Mouse (Mus musculus): Measurements from ENCODE around the gene Acer3. TPM values are rescaled to one million over a fixed set of nuclear protein-coding genes. Genes with fewer than 3 reads are reported as not detected.
"Not testable (repeated sequence)": the region's sequence is repeated elsewhere in the genome, so short reads cannot be mapped to it uniquely, and the experiment has no call there.

Gene Acer3
- polyA plus RNA-seq, 1 experiment from 2014 or later = 25.7 TPM

DNA sequence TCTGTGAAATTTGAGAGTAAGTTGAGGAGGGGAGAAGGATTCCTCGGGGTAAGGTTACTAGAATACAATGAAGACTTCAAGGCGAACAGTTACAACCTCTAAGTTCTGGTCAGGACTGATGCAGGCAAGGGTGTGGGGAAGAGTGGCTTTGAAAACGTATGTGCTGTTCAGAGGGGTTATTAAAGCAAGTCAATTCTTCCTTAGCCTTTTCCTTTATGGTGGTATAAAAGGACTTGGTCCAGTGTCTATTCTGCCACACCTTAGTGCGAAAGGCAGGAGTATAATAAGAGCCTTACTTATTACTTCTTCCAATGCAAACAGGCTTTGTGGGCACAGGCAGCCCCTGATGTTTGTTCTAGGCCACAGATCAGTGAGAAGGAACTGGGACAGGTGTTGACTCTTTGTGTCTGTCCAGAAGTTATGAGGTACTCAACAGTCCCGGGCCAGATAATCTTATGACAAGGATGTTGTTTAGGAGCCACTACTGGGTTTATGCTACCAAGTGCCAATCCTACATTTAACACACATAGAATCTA is 119.4 kb downstream of the Acer3 start:
- 78% methylated on average over 5 of the region's 5 CpGs for WGBS
- Histone ChIP-seq H3K27me3 (ENCODE audit: insufficient read depth, poor library complexity, severe bottlenecking) (peaks cover 5% of the 10 kb centered on the region), H3K4me1 (0 out of 2 replicates have a peak, but pooled peaks cover 2% of the 10 kb centered on the region), H3K27ac (no peak overlapping the region), H3K9me3 (no peaks in the 10 kb centered on the region), H3K36me3 (no peaks in the 10 kb centered on the region), H3K4me3 (no peak overlapping the region)
- DNase-seq (ENCODE audit: low spot score) = peak; percentile 58

DNA sequence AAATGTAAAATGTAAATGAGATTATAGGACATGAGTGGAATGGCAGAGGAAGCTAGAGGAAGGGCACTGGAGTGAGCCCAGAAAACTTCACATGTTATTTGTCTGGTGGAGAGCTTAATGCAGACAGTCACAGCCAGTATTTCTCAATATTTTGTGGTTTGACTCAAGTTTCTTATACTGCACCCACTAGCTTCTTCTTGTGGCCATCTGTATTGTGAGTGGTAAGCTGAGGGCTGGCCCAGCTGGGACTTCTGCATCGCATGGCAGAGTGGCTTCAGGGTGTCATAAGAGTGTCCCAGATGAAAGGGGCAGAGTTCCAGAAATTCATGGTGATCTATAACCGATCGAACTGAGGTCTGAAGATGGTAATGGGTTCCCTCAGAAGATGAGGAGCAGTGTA is 120.6 kb downstream of the Acer3 start:
- Histone ChIP-seq H3K9me3 (no peaks in the 10 kb centered on the region), H3K27ac (no peak overlapping the region), H3K4me1 (0 out of 2 replicates have a peak, but pooled peaks cover 2% of the 10 kb centered on the region), H3K4me3 (no peak overlapping the region), H3K36me3 (no peaks in the 10 kb centered on the region), H3K27me3 (ENCODE audit: insufficient read depth, poor library complexity, severe bottlenecking) (peaks cover 17% of the 10 kb centered on the region)
- DNase-seq (ENCODE audit: low spot score) = no peak
- WGBS = 86% methylated on average over 3 of the region's 3 CpGs

DNA sequence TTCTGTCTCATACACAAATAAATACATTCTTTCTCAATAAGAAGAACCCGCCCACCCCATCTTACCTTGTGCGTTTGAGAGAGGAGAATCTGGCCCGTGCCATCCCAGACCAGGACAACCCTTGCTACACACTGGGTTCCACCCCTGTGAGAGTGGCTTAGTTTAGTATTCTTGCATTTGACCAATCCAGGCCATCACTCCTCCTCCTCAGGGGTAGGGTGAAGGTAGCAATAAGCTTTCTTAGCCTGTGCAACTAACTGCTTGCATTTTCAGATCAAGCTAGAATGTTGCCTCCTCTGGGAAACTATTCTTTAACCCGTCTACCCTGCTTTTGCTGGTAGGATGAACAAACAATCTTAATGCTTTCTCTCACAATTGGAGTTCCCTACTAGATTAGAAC is 121.6 kb downstream of the Acer3 start, which contains the start of gene B3gnt6:
Gene B3gnt6, minus strand, starts transcription at position 101 of the 400 bp plus-strand sequence.
- 87% methylated on average over 4 of the region's 4 CpGs for WGBS
- peaks cover 27% of the 10 kb centered on the region for H3K27me3 ChIP-seq (ENCODE audit: insufficient read depth, poor library complexity, severe bottlenecking)
- H3K36me3 ChIP-seq = no peaks in the 10 kb centered on the region
- H3K4me3 ChIP-seq = no peak within 1 kb of the TSS
- H3K27ac ChIP-seq = no peak within 1 kb of the TSS
- no peaks in the 10 kb centered on the region for H3K9me3 ChIP-seq
- peak; percentile 43 for DNase-seq (ENCODE audit: low spot score)
- H3K4me1 ChIP-seq = peaks cover 4% of the 10 kb centered on the region

DNA sequence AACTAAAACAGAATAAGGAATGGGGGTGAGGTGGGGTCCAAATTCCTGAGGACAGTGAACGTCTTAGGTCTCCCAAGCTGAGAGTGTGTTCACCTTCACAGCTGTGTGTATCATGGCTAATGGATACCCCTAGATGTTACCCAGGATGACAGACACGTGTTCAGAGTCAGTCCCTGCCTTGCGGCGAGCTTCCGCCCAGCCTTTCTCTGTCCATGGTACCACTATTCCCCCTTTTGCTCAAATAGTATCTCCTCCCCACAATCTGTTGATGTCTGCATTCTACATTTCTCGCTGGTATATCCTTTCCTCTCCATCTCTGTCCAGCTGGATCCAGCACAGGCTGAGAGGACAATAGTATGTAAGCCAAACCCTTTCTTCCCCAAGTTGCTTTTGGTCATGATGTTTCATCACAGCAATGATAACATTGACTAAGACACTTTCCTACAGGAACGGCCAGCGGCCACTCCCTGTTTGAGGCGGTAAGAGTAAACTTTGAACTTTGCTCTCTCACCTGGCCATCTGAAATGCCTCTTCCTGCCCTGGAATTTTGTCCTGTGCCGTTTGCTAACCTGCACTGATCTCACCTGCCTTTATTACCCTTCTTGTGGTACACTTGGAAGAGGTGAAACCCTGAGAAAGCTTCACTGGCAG is 125.7 kb downstream of the Acer3 start:
- H3K9me3 ChIP-seq = no peaks in the 10 kb centered on the region
- H3K4me3 ChIP-seq = no peak overlapping the region
- no peaks in the 10 kb centered on the region for H3K36me3 ChIP-seq
- no peak overlapping the region for H3K27ac ChIP-seq
- peaks cover 60% of the 10 kb centered on the region for H3K27me3 ChIP-seq (ENCODE audit: insufficient read depth, poor library complexity, severe bottlenecking)
- 30% methylated on average over 10 of the region's 10 CpGs for WGBS
- H3K4me1 ChIP-seq = peaks cover 19% of the 10 kb centered on the region
- peak; percentile 70 for DNase-seq (ENCODE audit: low spot score)

DNA sequence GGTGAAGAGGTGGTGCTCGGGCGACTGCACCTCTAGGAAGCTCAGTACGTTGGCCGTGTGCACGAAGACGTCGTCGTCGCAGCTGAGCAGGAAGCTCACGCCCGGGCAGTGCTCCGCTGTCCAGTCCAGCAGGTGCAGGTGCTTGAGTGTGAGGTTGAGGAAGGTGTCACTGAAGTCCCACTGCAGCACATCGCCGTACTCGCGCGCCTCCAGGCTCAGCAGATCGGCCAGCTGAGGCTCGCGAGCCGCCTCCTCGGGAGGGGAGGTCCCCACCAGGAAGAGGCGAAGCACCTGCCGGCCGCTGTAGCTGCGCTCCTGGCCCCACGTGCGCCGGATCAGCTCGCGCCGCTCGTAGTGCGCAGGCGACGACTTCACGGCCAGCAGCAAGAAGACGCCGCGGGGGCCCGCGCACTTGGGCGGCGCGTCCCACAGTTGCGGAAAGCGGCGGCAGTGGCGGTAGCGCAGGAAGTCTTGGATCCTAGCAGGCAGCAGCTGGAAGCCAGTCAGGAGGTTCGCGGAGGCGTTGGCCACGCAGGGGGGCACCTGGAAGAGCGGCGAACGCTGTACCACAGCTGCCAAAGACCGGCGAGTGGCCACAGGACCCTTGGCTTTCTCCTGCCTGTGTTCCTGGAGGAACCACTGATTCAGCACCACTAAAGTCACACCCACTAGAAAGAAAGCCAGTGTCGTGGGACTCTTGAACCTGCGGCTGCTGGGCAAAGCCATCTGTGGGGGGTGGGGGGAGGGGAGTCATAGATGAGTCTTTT is 126.8 kb downstream of the Acer3 start:
- DNase-seq (ENCODE audit: low spot score) = peak; percentile 75
- H3K27me3 ChIP-seq (ENCODE audit: insufficient read depth, poor library complexity, severe bottlenecking) = peaks cover 60% of the 10 kb centered on the region
- no peaks in the 10 kb centered on the region for H3K36me3 ChIP-seq
- H3K9me3 ChIP-seq = no peaks in the 10 kb centered on the region
- H3K27ac ChIP-seq = peak overlapping the region; percentile 31; the same call in 1 of the 2 replicates
- 3% methylated on average over 61 of the region's 61 CpGs for WGBS
- peaks cover 25% of the 10 kb centered on the region for H3K4me1 ChIP-seq
- H3K4me3 ChIP-seq = peak overlapping the region; percentile 60

DNA sequence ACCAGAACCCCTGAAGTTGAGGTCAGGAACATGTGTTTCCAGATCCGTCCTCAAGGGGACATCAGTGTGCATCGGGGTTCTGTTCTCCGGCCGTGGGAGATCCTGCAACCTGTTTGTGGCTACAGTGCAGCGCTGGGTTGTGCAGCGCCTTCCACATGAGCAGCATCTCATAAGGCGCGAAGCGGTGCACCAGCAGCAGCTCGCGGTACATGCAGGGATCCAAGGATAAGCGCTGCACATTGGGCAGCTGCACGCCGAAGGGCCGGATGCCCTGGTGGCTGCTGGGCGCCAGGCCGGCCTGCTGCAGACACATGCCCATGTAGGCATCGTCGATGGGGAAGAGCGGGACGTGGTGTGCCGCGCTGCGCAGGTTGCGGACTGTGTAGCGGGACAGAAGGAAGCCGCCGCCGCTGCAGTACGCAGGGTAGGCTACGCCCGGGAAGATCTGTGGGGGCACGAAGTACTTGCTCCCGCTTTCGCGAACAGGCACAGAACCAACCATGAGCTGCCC is 127.4 kb downstream of the Acer3 start:
- WGBS = 8% methylated on average over 36 of the region's 36 CpGs
- no peaks in the 10 kb centered on the region for H3K9me3 ChIP-seq
- no peaks in the 10 kb centered on the region for H3K36me3 ChIP-seq
- peak overlapping the region; percentile 60 for H3K4me3 ChIP-seq
- peaks cover 60% of the 10 kb centered on the region for H3K27me3 ChIP-seq (ENCODE audit: insufficient read depth, poor library complexity, severe bottlenecking)
- peak; percentile 75 for DNase-seq (ENCODE audit: low spot score)
- peaks cover 25% of the 10 kb centered on the region for H3K4me1 ChIP-seq
- 0 out of 2 replicates have a peak overlapping the region, but pooled peaks have one; percentile 31 for H3K27ac ChIP-seq

DNA sequence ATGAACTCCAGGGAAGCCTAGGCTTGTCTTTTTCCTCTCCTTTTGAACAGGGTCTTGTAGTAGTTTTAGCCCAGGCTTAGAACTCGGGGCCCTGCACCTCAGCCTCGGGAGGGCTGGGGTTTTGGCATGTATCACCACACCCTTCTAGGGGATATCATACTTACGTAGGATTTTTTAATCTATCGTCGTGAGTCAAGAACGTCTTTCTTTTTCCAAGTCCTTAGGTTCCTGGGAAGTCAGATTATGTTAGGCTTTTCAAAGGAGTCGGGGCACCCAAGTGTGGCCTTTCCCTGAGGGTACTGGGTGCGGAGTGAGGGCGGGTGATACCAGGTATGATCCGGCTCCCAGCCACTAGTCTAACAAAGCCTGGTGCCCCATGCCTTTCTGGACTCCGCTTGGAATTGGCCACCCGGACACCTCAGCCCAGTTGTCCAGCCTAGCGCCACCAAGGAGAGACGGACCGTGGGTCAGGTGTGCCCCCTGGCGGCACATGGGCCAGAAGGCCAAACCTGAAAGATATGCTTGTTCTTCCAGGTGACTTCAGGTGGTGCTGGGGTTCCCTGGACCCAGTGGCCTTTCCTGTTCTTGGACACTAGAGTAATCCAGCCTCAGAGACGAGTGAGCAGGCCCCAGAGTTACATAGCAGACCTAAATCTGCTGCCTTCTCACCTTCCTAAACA is 129.3 kb downstream of the Acer3 start:
- WGBS = 59% methylated on average over 17 of the region's 17 CpGs

DNA sequence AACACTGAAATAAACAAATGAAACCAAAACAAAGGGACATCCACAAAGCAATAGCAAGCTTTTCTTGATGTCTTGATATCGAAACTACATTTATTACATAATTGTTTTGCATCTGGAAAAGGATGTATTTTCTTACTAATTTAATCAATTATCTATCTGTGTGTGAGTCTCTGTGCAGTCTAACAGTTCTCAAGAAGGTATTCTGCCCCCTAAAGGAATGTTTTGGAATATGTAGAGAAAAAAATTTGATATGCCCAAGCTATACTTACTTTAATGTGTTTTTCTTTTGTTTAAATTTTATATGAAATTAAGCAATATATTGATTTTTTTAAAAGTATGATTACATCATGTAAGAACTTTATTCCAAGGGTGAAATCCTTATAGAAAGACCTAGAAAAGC is 130.4 kb downstream of the Acer3 start:
- Histone ChIP-seq H3K27me3 (ENCODE audit: insufficient read depth, poor library complexity, severe bottlenecking) (peaks cover 51% of the 10 kb centered on the region), H3K4me1 (peaks cover 23% of the 10 kb centered on the region), H3K9me3 (no peaks in the 10 kb centered on the region), H3K4me3 (no peak overlapping the region), H3K27ac (no peak overlapping the region), H3K36me3 (no peaks in the 10 kb centered on the region)
- DNase-seq (ENCODE audit: low spot score) = no peak
- WGBS = 80% methylated on average over 1 of the region's 1 CpGs

More for the DNA sequence above, 129.3 kb downstream of the Acer3 start:
- H3K27ac ChIP-seq = no peak overlapping the region
- H3K9me3 ChIP-seq = no peaks in the 10 kb centered on the region
- no peaks in the 10 kb centered on the region for H3K36me3 ChIP-seq
- H3K4me1 ChIP-seq = peaks cover 23% of the 10 kb centered on the region
- peaks cover 56% of the 10 kb centered on the region for H3K27me3 ChIP-seq (ENCODE audit: insufficient read depth, poor library complexity, severe bottlenecking)
- DNase-seq (ENCODE audit: low spot score) = peak; percentile 78
- no peak overlapping the region for H3K4me3 ChIP-seq

DNA sequence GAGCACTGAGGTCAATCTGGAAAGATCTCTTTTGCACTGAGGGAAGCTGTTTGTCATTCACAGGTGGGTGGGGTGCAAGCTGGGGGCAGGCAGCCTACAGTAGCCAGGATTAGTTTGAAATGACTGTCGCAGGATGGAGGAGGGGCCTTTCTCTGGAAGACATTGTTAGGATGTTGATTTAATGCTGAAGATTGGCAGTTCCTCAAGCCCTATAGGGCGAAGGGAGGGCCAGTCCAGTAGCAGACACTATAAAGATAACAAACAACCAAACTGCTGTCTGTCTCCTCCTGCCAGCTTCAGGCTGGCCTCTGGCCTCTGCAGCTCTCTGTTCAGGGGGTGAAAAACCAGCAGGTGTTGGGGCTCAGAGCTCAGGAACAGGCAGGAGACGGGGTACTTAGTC is 131.3 kb downstream of the Acer3 start:
- Histone ChIP-seq H3K4me1 (peaks cover 23% of the 10 kb centered on the region), H3K27me3 (ENCODE audit: insufficient read depth, poor library complexity, severe bottlenecking) (peaks cover 43% of the 10 kb centered on the region), H3K27ac (no peak overlapping the region), H3K36me3 (no peaks in the 10 kb centered on the region), H3K4me3 (no peak overlapping the region), H3K9me3 (no peaks in the 10 kb centered on the region)
- DNase-seq (ENCODE audit: low spot score) = peak; percentile 66
- WGBS = 33% methylated on average over 3 of the region's 3 CpGs

DNA sequence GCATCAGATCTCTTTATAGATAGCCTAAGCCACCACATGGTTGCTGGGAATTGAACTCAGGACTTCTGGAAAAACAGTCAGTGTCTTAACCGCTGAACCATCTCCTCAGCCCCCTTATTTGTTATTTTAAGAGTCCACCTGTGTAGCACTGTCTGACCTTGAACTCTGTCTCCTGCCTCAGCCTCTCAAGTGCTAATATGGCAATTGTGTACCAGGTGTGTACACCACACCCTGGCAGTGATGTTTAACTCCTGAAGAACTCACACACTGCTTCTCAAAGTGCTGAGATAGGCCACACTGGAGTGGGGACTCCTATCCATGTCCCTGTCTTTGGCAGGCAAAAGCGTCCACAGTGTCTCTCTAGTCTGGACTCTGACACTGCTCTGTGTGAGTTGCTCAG is 132.3 kb downstream of the Acer3 start:
- Histone ChIP-seq H3K4me3 (no peak overlapping the region), H3K4me1 (peaks cover 14% of the 10 kb centered on the region), H3K27ac (no peak overlapping the region), H3K9me3 (no peaks in the 10 kb centered on the region), H3K36me3 (no peaks in the 10 kb centered on the region), H3K27me3 (ENCODE audit: insufficient read depth, poor library complexity, severe bottlenecking) (peaks cover 32% of the 10 kb centered on the region)
- WGBS = 87% methylated on average over 2 of the region's 2 CpGs
- peak; percentile 50 for DNase-seq (ENCODE audit: low spot score)

DNA sequence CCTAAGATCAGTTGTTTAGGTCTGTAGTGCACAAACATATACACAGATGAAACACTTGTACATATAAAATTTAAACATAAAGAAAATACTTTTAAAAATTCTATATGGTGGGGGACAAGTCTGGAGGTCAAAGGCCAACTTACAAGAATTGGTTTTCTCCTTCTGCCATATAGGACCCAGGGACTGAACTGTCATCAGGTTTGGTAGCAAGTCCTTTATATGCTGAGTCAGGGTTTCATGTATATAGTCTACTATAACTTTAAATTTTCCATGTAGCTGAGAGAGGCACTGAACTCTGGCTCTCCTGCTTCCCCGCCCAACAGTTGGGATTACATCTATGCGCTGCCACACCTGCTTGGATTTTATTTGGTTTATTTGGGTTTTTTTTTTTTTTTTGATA is 132.8 kb downstream of the Acer3 start:
- no peak for DNase-seq (ENCODE audit: low spot score)
- Histone ChIP-seq H3K9me3 (no peaks in the 10 kb centered on the region), H3K4me1 (peaks cover 9% of the 10 kb centered on the region), H3K27me3 (ENCODE audit: insufficient read depth, poor library complexity, severe bottlenecking) (peaks cover 28% of the 10 kb centered on the region), H3K36me3 (no peaks in the 10 kb centered on the region), H3K27ac (no peak overlapping the region), H3K4me3 (no peak overlapping the region)
- 92% methylated on average over 2 of the region's 2 CpGs for WGBS

DNA sequence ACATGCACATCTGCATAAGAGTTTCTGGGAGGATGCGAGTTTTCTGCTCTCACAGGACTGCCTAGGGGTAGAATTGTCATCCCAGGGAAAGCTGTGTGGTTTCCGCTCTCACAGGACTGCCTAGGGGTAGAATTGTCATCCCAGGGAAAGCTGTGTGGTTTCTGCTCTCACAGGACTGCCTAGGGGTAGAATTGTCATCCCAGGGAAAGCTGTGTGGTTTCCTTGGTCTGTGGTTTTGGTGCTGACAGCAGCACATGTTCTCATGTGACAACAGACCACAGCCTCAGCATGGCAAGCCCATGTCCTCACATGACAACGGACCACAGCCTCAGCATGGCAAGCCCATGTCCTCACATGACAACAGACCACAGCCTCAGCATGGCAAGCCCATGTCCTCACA is 133.7 kb downstream of the Acer3 start:
- H3K36me3 ChIP-seq; H3K27ac ChIP-seq; DNase-seq (ENCODE audit: low spot score); H3K9me3 ChIP-seq; H3K4me3 ChIP-seq; H3K4me1 ChIP-seq: not testable (repeated sequence)
- H3K27me3 ChIP-seq (ENCODE audit: insufficient read depth, poor library complexity, severe bottlenecking) = peaks cover 19% of the 10 kb centered on the region
- WGBS = 75% methylated on average over 3 of the region's 3 CpGs

Data from heart, embryonic 10.5 days (tissue).